Mouse (Mus musculus) cerebellum, adult 2 months (tissue): ENCODE data around the gene Arid1b.

Experiments used
- CTCF ChIP-seq: fragments of 200-500 bp; IDR thresholded peaks from 2 replicates; pipeline ENCODE4 v1.5.1; 2011; ENCODE audit warnings: low read depth, mild to moderate bottlenecking, control low read depth, low read length, moderate library complexity, borderline replicate concordance; ENCODE audit not compliant: insufficient read depth
- POLR2A ChIP-seq: fragments of 200-500 bp; IDR thresholded peaks from 2 replicates; pipeline ENCODE4 v1.6.1; 2011; ENCODE audit warnings: low read length, control low read depth, borderline replicate concordance; ENCODE audit not compliant: insufficient read depth

DNA sequence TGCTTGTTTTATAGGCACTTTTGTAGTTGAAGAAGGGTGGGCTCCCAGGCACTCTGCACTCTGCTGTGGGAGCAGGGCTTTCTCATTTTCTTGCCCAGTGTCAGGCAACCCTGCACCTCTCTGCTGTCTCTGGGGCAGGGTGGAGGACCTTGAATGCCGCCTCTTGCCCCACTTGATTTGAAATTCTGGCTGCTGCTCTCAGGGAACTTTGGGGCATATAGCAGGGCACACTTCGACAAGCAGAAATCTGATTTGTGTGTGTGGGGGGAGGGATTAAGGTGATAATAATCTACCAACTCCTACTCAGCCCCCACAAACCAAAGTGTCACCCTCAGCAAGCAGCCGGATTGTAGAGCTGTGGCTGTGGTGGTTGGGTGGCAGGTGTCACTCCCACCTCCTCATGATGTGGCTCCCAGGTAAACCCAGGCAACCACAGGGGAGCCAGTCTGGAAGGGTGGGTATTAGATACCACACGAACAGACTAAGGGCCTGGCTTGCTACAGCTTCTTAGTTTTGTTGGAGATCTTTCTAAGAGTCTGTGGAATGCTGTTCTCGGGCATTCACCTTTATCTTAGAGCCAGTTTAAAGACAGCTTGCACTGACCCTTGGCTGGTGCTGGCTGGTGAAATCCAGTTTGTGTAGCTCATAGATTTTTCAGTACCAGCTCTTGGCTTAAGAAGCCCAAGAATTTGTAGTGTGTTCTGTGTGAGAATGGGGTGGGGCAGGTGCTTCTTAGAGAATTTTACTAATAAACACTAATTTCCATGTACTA lies 131.1 kb downstream of the Arid1b start:
- TF ChIP-seq POLR2A (no peak), CTCF (no peak)
